9 mouse cellular contexts compared by ENCODE assay signal in genomic region chrX:155622527-155622926, GRCm38 (mm10). TPM values are rescaled to one million over a fixed set of nuclear protein-coding genes. Genes with fewer than 3 reads are reported as not detected.
DNase-seq lines count a peak whose midpoint lies in the region; ATAC-seq lines count a peak whose summit lies in the region.
"Had no signal": no experiment of that assay in that cellular context is flagged by ENCODE, and none has a peak within 500 bp of the region (broad histone marks: within the 10 kb centered on the region; RNA-seq: fewer than 3 reads in every experiment).

No protein-coding gene starts in this region.

- H3K27ac ChIP-seq in heart, embryonic 12.5 days (ENCODE audit: poor library complexity, severe bottlenecking) = no peak overlapping the region
- no peak overlapping the region for H3K27ac ChIP-seq in embryonic facial prominence, embryonic 10.5 days (replicated peaks)
- H3K27ac ChIP-seq in intestine, embryonic 16.5 days (ENCODE audit: low read length) = no peak overlapping the region

- peak; percentile 25; the same call in 1 of the 2 replicates for ATAC-seq in heart, embryonic 12.5 days (ENCODE audit: insufficient number of reproducible peaks, low FRiP score)
- ATAC-seq in intestine, embryonic 16.5 days = peak; percentile 26; the same call in 1 of the 2 replicates
- peak; percentile 43 for ATAC-seq in monocyte, adult 5-6 weeks (replicated peaks; ENCODE audit: insufficient number of reproducible peaks, low FRiP score, low TSS enrichment, poor library complexity, severe bottlenecking)
- ATAC-seq in frontal cortex, adult (ENCODE audit: low TSS enrichment) = no peak

- H3K36me3 ChIP-seq in heart, embryonic 12.5 days = no peaks in the 10 kb centered on the region
- no peaks in the 10 kb centered on the region for H3K36me3 ChIP-seq in embryonic facial prominence, embryonic 10.5 days (replicated peaks)
- H3K36me3 ChIP-seq in intestine, embryonic 16.5 days (ENCODE audit: control insufficient read depth, insufficient read depth, low read length) = no peaks in the 10 kb centered on the region

- peaks cover 42% of the 10 kb centered on the region for H3K27me3 ChIP-seq in heart, embryonic 12.5 days (replicated peaks)
- peaks cover 66% of the 10 kb centered on the region for H3K27me3 ChIP-seq in embryonic facial prominence, embryonic 10.5 days (replicated peaks; ENCODE audit: low read depth, poor library complexity, severe bottlenecking)
- H3K27me3 ChIP-seq in intestine, embryonic 16.5 days (replicated peaks; ENCODE audit: control insufficient read depth, insufficient read depth, low read length) = peaks cover 22% of the 10 kb centered on the region
- H3K27me3 ChIP-seq: CH12.LX had no signal

- peak overlapping the region; percentile 95 for H3K4me2 ChIP-seq in heart, embryonic 12.5 days
- H3K4me2 ChIP-seq in intestine, embryonic 16.5 days (ENCODE audit: low read depth, low read length) = peak overlapping the region; percentile 84

- H3K4me3 ChIP-seq in heart, embryonic 12.5 days = peak overlapping the region; percentile 65
- H3K4me3 ChIP-seq in embryonic facial prominence, embryonic 10.5 days = peak overlapping the region; percentile 64
- H3K4me3 ChIP-seq in intestine, embryonic 16.5 days (ENCODE audit: low read length) = peak overlapping the region; percentile 51

- WGBS in heart, embryonic 12.5 days = 12% methylated on average over 24 of the region's 24 CpGs
- 26% methylated on average over 24 of the region's 24 CpGs for WGBS in embryonic facial prominence, embryonic 10.5 days
- 14% methylated on average over 24 of the region's 24 CpGs for WGBS in intestine, embryonic 16.5 days

- no peak overlapping the region; the same call in 1 of the 2 replicates for H3K9ac ChIP-seq in heart, embryonic 12.5 days
- H3K9ac ChIP-seq in intestine, embryonic 16.5 days (ENCODE audit: low read depth, low read length) = peak overlapping the region; percentile 40; the same call in 1 of the 2 replicates

- no peak for DNase-seq in heart, postnatal 4 days
- DNase-seq in A20 (ENCODE audit: low read depth, low spot score) = peak; percentile 51
- DNase-seq in embryonic facial prominence, embryonic 10.5 days (ENCODE audit: low spot score) = peak; percentile 22
- no peak for DNase-seq in adrenal gland, postnatal 14 days

- H3K4me1 ChIP-seq in heart, embryonic 12.5 days (replicated peaks) = no peaks in the 10 kb centered on the region
- peaks cover 10% of the 10 kb centered on the region; the same call in 1 of the 2 replicates for H3K4me1 ChIP-seq in embryonic facial prominence, embryonic 10.5 days
- no peaks in the 10 kb centered on the region for H3K4me1 ChIP-seq in intestine, embryonic 16.5 days (ENCODE audit: control insufficient read depth, insufficient read depth, low read length)

- 0 out of 2 replicates have a peak, but pooled peaks cover 6% of the 10 kb centered on the region for H3K9me3 ChIP-seq in heart, embryonic 12.5 days (replicated peaks)
- H3K9me3 ChIP-seq in embryonic facial prominence, embryonic 10.5 days = no peaks in the 10 kb centered on the region
- H3K9me3 ChIP-seq in intestine, embryonic 16.5 days (ENCODE audit: control insufficient read depth, low read length) = no peaks in the 10 kb centered on the region

RNA-seq across cellular contexts. Expression of gene Ptchd1, which starts 1.1 kb away (rescaled TPM):
- polyA plus RNA-seq in heart, embryonic 12.5 days (2016; fragmentation: Nextera tagmentation; extraction: Ambion mirVana) = 0.26 and 0.41 TPM in 2 replicates
- under 1 TPM; 0.45 to 0.52 TPM for total RNA-seq in heart, postnatal 4 days (2021)
- 1.0 and 1.7 TPM in 2 replicates for polyA plus RNA-seq in embryonic facial prominence, embryonic 10.5 days (2016; fragmentation: Nextera tagmentation; extraction: Ambion mirVana)
- 0.31 and 0.42 TPM in 2 replicates for polyA plus RNA-seq in intestine, embryonic 16.5 days (2015; fragmentation: Nextera tagmentation; extraction: Ambion mirVana)
- total RNA-seq in monocyte, adult 5-6 weeks (2017) = 0.53 to 1.1 TPM (median 1.1 TPM) in 3 replicates
- 0.15 and 0.68 TPM in 2 replicates for total RNA-seq in adrenal gland, postnatal 14 days (2021)
- total RNA-seq: CH12.LX had no signal

RNA-seq across cellular contexts. Expression of gene Gm15155, which starts 2.0 kb away (rescaled TPM):
- not detected in 2 replicates for polyA plus RNA-seq in heart, embryonic 12.5 days (2016; fragmentation: Nextera tagmentation; extraction: Ambion mirVana)
- not detected for total RNA-seq in heart, postnatal 4 days (2021)
- polyA plus RNA-seq in embryonic facial prominence, embryonic 10.5 days (2016; fragmentation: Nextera tagmentation; extraction: Ambion mirVana) = not detected in 2 replicates
- polyA plus RNA-seq in intestine, embryonic 16.5 days (2015; fragmentation: Nextera tagmentation; extraction: Ambion mirVana) = not detected in 2 replicates
- total RNA-seq in monocyte, adult 5-6 weeks (2017) = not detected in 3 replicates
- not detected in 2 replicates for total RNA-seq in adrenal gland, postnatal 14 days (2021)
- total RNA-seq: CH12.LX had no signal

Comparison
In these comparisons a context has a peak if more than half of its experiments do, and no peak if none do; other contexts are left out.
1. DNase-seq: peak in A20 (single experiment) and embryonic facial prominence, embryonic 10.5 days (single experiment); none in heart, postnatal 4 days (single experiment) and adrenal gland, postnatal 14 days (single experiment).
2. Peak in every context shown above with its lines, with median percentiles within 50 percentile points of each other: H3K4me3 ChIP-seq.